Mouse (Mus musculus) left cerebral cortex, postnatal 36 days (tissue): ENCODE data around the gene Ern1. TPM values are rescaled to one million over a fixed set of nuclear protein-coding genes. Genes with fewer than 3 reads are reported as not detected.

ENCODE experiments used
- DNase-seq, 2 experiments: peaks; one replicate each; pipeline ENCODE4 v3.0.0; 2021 to 2022; ENCODE audit warnings: low spot score in 2 of 2, mixed read lengths in 1 of 2
- intact Hi-C: fragments of 180-260 bp; cut with DNase I; formaldehyde crosslinking; loops from one replicate; pipeline ENCODE4 v1.15.1; 2025
- total RNA-seq, 2 experiments: library from RNA; stranded (reverse); gene quantifications; 2 replicates each; pipeline ENCODE4 v1.2.3; 2021

Ern1 gene
- 1 to 10 TPM; 9.8 to 9.9 TPM for total RNA-seq

DNA sequence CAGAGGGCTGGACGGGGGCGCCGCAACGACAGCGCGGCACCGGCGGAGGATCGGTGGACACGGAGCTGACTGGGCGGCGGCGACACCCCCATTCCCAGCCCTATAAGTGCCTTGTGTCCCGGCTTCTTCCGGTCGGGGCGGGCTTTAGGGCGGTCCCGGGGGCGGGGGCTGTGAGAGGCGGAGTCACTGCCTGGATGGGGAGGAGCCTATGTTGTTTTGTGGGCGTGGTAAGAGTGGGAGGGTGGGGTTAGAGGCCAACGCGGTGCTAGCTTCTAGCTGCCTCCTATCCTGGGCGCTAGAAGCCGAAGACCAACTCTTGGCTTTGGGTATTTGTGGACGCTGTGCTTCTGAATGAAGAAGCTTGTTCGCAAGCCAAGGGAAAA is at the start of gene Ern1:
Gene Ern1 (minus strand): TSS at position 120 of the 383 bp plus-strand sequence.
- intact Hi-C loops: no loop called here
- DNase-seq: peak; percentile 93 to 94

DNA sequence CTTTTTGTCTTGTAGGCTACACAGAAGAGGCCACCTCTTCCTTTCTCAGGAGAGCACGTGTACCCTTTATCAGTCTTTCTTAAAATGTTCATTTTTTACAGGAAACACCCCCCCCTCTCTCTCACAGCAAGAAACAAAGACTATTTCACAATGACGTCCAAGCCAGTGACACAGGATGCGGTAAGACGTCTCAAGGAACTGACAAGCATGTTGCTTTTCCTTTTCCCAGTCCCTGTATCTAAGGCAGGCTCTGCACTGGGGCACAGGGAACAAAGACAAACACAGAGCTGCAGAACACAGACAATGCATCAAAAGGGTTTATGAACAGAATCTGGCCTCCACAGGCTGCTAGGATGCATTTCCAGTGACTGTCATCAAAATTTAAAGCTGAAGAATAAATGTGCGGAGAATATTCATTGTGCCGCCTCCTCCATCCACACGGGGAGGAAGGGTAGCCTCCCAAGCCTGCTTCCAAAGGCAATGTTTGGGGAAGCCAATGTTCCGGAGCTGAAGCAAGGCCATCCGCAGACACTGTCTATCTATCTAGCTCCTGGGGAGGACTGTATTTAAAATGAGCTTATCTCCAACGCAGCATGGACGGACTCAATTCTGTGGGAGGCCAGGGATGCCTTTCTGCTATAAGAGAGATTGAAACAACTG is 48.7 kb upstream of the Ern1 start:
- DNase-seq: peak; percentile 26 to 38
- intact Hi-C loops: no loop called here

DNA sequence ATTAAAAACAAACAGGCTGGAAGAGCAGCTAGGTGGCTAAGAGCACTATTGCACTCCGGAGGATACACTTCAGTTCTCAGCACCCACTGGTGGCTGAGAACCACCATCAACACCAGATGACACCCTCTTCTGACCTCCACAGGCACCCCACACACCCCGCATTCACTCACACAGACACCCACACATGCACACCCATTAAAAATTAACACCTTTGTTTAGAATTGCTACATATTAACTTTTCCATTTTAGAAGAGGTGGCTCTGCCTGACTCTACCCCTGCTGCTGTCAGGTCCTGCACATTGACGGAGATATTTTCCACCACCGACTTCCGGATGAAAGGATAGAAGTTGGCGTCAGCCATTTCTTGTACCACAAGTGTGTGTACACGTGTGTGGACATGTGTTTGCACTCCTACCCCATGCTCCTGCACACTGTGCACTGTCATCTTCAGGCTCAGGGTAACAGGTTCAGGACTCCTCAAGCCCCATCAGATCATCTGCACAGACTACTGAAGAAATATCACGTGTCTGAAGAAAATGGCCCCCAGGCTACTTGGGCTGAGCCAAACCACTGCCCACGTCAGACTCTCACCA is 48.1 kb upstream of the Ern1 start:
- DNase-seq: no peak
- intact Hi-C loops: no loop called here

DNA sequence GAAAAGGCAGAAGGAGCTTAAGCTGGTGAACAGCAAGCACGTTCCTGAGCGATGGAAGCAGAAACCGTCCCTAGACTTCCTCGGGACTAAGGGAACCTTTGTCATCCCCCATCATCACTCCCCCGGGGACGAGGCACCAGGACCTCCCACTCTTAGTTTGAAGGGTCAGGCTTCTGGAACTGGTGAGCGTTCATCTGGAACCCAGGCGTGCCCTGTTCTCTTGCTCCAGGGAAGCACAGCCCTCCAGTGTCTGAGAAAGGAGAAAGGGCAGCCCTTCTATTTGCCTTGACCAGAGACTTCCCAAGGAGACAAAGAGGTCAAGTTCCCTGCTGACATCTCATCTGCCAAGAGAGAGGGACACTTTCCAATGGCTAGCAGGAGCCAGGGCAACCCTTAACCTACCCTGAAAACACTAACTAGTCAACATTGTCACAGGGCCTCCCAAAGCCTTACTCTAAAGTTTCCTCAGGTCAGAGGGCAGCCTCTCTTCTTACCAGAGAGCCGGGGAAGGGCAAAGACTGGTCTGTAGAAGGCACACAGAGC is 44.7 kb upstream of the Ern1 start:
- intact Hi-C loops: no loop called here
- no peak for DNase-seq

DNA sequence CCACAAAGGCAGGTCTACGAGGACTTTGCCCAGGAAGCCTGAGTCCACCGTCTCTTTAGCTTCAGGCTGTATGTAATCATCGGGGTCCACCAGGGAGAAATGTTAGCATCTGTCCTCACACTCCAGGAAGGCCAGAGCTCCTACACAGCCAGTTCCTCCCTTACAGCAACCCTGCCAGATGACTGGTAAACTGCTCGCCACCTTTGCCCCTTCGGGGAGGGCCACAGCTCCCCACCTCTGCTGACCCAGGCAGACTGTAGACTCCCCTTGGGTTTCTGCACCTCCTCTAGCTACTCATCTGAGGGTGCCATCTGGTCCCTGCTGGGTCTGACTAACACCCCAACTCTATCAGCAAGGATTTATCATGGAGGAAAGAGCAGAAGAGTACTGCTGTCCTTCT is 42.1 kb upstream of the Ern1 start:
- no peak for DNase-seq
- intact Hi-C loops: no loop called here

DNA sequence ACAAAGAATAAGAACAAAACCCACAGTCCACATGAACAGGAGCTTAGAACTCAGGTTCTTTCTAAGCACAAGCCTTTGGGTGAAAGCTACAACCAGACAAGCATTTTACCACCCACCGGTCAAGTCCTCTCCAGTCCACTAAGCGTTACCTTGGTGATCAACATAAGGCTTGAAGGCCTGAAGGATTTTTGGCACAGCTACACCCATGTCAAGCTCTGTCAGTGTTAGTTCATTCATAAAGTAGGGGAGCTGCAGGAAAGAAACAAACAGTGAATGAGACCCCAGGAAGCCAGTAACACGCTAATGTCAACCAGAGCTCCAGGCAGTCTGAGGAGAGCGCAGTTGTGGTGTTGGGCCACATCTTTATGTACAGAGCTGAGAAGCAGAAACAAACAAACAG is 41.5 kb upstream of the Ern1 start:
- intact Hi-C loops: no loop called here
- no peak for DNase-seq

DNA sequence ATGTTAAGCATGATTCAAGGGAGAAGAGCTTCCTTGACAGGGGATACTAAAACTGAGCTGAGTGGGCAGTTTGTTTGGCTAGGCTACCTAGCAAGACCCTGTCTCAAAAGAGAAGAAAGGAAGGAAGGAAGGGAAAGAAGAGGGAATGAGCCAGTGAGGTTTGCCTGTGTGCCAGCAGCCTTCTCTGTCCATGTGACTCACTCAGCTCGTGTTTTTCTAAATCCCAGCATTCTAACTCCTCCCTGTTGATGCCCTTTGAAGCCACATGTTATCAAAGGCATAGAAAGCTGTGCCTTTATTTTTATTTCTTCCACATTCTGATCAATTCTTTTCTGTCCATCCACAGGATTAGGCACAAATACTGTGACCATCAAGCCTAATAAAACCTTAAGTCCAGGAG is 40.3 kb upstream of the Ern1 start:
- DNase-seq: no peak
- intact Hi-C loops: no loop called here

DNA sequence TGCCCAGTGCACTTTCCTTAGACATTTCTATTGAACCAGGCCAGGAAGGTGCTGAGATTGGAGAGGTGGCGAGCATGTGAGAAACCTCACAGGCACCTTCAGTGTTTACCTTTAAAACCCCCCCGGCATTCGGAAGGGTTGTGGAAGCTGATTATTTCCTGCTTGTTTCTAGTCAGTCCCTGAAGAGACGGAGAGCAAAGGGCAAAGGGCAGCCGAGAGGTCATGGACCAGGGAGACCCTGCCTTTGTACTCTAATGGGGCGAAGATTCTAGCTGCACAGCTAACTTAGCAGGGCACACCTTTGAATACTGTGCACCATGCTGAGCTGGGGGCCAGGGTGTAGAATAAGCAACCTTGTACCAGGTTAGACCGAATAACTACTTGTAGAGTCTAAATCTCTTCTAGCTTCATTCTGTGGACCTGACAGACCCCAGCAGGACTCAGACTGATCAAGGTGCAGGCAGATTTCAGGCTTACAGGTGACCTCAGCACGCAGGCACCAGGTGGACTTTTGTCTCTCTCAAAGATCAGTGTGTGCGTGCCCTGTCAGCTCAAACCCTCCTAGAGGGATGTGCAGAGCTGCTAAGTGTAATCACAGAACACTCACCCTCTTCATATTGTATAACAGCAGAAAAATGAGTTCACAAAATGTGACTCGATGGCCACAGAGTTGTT is 39.6 kb upstream of the Ern1 start:
- no peak for DNase-seq

DNA sequence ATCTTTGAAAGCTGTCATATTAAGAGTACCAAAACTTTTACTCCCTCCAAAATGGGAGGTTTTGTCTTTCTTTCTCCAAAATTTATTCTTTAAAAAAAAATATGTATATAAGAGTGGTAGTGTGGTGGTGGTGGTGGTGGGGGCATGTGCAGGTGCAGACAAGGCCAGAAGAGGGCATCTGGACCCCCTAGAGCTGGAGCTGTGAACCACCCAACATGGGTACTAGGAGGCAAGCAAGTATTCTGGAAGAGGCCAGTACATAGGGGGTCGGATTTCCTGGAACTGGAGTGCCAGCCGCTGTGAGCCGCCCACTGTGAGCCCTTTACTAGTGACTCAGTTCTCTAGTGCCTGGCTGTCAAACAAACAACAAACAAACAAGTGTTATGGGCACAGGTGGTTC is 34.9 kb upstream of the Ern1 start:
- DNase-seq: no peak
- intact Hi-C loops: no loop called here

More for the DNA sequence above, 39.6 kb upstream of the Ern1 start:
- intact Hi-C loops: no loop called here

DNA sequence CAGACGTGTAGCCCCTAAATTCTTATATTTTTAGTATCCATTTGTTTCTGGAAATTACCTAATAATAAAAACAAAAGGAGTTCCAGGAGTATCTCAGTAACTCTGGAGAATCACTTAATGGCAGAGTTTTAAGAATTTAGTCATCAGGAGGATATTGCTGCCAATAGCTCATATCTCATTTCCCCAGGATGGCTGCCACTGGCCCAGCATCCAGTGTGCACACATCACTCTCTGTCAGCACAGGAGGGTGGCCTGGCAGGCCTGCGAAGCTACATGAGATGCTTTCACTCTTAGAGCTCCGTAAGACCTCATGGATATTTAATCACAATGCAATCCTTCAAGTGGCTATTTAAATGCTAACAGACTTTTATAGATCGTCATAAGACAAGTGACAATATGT is 34.0 kb upstream of the Ern1 start:
- no peak for DNase-seq
- intact Hi-C loops: no loop called here

DNA sequence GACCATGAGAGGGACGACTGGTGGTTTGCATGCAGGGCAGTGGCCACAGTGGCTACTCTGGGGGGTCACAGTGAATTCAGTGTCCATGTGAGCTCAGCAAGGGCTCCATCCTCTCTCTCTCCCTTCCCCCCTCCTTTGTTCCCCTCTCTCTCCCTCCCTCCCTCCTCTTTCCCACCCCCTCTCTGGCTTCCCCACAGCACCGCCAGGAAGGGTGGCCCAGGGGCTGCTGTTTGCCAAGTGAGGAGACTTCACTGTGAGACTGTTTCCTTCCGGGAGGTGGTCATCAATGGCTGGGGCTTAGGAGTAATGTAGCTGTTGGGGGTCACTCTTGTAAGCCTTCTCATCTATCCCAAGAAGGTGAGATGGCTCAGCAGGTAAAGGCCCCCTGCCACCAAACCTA is 32.8 kb upstream of the Ern1 start:
- no peak for DNase-seq
- intact Hi-C loops: no loop called here

DNA sequence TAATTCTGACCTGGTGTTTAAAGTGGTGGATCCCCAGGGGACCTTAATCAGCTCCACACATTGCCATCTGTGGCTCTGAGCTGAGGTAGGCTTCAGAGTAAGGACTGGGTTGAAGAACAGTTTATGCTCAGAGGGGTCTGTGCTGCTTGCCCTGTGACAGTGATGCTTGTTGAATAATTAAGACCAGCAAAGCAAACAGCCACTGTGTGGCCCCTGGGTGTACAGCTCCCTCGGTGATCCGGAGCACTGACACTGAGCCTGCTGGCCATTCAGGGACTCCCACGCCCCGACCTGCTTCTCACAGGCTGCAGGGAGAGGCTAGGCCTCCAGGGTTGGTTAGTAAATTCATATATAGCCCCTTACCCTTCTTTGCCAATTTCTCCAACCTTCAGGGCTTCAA is 31.9 kb upstream of the Ern1 start:
- DNase-seq: no peak
- intact Hi-C loops: no loop called here

DNA sequence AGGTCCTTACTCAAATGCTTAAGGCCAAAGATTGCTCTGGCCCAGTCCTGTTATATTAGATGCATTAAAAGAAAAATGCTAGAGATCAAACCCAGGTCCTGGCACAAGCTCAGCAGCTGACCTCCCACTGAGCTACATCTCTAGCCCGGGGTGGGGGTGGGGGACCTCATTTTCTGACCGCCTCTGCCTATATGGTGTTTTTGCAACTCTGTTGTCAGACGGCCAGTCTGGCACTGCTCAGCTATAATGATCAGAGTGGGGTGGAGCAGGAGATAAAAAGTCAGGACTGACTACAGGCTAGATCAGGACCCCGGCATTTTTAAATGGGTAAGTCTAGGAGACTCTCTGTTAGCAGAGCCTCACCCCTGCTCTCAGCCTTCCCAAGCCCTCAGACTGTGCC is 30.7 kb upstream of the Ern1 start:
- intact Hi-C loops: no loop called here

DNA sequence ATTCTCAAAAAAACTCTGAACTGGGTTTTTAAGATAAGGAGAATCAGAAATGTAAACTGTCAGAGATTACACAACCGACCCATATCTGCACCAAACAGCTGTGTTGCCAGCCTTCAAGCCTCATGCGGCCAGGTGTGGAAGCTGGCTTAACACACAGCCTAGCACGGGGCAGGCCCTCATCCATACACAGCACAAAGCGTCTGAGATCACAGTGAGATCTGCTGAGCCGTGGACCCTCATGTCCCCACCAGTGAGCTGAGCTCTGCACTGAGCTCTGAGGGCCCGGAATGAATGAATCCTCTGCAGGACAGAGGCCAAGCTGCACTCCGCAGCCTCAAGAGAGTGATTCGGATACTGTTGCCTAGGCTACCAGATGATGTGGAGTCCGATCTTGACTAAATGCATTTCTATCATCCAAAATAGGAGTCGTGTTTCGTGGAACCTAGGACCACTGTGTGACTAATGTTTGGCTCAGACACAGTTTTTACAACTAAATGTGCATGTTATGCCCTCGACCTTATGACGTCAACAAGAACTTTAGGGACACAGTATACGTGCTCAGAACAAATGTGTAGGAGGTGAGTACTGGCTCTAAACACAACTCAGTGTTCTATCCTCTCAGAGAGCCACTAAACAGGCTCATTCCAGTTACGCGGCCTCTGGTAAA is 27.6 kb upstream of the Ern1 start:
- intact Hi-C loops: no loop called here
- peak in 1 of 2 experiments; percentile 38 for DNase-seq

More for the DNA sequence above, 30.7 kb upstream of the Ern1 start:
- DNase-seq: no peak

DNA sequence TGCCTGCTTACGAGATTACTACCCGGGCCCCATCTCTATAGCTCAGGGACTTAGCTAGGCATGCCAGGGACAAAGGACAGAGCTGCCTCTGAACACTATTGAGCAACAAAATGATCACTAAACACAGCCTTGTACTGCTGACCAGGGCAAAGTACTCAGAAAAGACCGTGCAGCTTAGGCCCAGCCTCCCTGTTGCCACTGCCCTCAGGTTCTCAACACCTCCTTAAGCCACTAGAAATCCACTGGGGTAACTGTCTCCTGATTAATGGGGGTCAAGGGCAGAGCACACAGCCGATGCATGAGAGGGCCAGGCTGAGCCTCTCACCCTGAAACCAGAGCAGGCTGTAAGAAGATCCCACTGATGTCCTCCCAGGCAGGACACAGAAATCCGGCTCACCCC is 26.8 kb upstream of the Ern1 start:
- DNase-seq: no peak
- intact Hi-C loops: loop anchor here (5.0 kb wide), 1 partner anchor 233 kb away; no protein-coding TSS in a partner anchor

DNA sequence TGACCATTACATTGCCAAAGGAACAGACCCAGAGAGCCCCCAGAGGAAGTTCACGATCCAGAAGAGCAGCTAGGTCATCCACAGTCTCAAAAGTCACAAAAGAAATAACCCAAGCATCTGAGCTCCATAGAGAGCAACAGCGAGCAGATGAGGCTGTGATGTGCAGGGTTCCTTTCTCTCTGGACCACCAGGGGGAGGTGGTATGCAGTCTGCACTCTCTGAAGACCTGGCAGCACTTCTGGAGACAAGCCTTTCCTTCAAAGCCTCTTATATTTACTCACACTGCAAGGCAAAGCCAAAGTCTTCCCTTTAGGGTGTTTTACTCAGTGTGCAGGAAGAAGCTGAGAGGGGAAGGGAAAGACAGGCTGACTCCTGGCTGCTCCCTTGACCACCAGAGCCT is 25.5 kb upstream of the Ern1 start:
- intact Hi-C loops: loop anchor here (1.0 to 5.0 kb wide), 2 partner anchors 114 to 234 kb away; no protein-coding TSS in a partner anchor
- no peak for DNase-seq

DNA sequence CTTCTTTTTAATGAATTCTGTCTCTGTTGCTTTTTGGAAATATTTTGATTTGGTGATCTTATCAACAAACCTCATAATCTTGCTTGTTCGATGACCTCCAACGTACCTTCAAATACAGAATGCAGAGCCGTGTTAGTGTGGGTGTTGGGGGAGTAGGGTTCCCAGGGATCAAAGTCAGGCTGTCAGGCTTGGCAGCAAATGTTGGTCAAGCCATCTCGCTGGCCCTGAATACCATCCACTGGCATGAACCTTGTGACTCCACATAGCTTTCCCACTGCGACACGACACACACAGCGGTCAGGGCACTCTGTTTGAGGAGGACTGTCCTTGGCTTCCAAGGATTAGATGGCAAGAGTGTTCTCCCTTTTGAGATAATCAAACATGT is 24.3 kb upstream of the Ern1 start:
- DNase-seq: no peak
- intact Hi-C loops: loop anchor here (5.0 kb wide), 1 partner anchor 235 kb away; no protein-coding TSS in a partner anchor

DNA sequence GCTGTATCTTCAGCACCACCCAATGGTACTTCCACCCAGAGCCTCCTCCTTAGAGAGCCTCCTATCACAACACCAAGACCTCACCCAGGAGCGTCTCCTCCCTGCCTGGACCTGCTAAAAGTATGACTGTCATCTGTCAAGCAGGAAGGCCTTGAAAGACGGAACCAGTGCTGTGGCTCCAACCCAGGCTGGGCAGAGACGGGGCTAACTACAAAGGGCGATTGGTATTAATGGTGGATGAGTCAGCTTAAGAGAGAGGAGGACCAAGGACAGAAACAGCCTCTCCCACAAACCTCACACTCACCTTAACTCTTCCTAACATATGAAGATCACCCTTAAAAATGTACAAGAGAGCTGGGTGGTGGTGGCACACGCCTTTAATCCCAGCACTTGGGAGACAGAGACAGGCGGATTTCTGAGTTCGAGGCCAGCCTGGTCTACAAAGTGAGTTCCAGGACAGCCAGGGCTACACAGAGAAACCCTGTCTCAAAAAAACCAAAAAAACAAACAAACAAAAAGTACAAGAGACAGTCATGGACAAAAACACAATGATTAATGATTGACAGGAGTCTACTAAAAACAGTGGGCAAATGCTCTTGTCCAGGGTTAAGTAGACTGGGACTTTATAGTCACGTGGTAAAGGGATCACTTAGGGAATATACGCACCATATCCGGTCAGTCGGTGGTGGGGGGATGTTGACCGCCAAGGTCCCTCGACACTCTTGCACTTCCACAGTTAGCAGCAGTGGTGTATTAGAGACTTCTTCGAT is 23.8 kb upstream of the Ern1 start:
- DNase-seq: no peak
- intact Hi-C loops: loop anchor here (5.0 kb wide), 1 partner anchor 236 kb away; no protein-coding TSS in a partner anchor

DNA sequence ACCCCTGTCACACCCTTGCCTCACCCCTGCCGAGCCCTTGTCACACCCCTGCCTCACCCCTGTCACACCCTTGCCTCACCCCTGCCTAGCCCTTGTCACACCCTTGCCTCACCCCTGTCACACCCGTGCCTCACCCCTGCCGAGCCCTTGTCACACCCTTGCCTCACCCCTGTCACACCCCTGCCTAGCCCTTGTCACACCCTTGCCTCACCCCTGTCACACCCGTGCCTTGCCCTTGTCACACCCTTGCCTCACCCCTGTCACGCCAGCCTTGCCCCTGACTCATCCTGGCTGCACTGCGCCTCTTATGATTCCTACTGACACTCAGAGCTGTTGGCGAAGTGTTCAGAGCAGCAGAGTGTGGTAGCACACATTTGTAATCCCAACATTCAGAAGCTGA is 20.0 kb upstream of the Ern1 start:
- intact Hi-C loops: no loop called here
- no peak for DNase-seq

DNA sequence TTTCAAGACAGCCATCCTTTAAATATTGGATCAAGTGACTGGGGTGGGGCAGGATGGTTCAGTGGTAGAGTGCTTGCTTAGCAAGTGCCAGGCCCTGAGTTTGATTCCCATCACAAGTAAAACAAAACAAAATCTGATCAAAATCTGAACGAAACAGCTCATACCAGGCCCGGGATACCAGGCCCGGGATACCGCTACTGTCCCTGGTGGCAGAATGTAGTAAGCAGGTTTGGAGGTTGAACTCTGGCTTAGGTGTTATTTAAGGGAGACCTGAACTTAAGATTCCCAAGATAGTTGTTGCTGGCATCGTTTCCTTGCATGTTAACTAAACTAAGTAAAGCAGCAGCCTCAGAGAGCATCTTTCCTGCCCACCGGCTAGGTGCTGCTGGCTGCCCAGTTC is 18.6 kb upstream of the Ern1 start:
- no peak for DNase-seq
- intact Hi-C loops: no loop called here
